Mouse (Mus musculus): ENCODE results near the gene Ifrd1. TPM values are rescaled to one million over a fixed set of nuclear protein-coding genes. Genes with fewer than 3 reads are reported as not detected.

Ifrd1 gene
- polyA plus RNA-seq, 1 experiment from 2014 or later: 103 TPM

DNA sequence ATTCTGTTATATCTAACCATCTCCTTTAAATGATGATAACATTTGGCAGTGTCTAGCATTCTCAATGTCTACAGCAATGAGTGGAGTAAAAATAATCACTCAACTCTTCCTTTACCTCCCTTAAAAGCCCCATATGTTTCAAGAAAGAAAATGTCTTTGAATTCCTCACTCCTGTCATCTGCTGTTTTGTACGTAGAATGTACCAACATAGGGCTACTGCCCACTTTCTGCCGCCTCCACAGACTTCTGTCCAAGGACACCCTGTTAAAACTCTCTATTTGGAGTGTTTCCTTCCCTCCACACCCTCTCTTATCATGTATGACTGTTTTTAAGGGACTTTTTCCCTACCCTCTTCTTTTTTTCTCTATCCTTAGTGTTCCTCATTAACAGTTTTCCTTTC lies 16.7 kb downstream of the Ifrd1 start:
- H3K9me3 ChIP-seq (replicated peaks; ENCODE audit: control insufficient read depth, low read length): no peaks in the 10 kb centered on the region
- no peaks in the 10 kb centered on the region for H3K4me1 ChIP-seq (ENCODE audit: control insufficient read depth, insufficient read depth, low read length)
- H3K4me2 ChIP-seq: no peak overlapping the region
- H3K27me3 ChIP-seq (ENCODE audit: control insufficient read depth, insufficient read depth, low read length): no peaks in the 10 kb centered on the region
- WGBS (ENCODE audit: insufficient replicate concordance): 78% methylated on average over 2 of the region's 2 CpGs
- no peak overlapping the region for H3K27ac ChIP-seq (ENCODE audit: low read depth, low read length)
- no peak for ATAC-seq (replicated peaks; ENCODE audit: insufficient number of reproducible peaks, low FRiP score, low TSS enrichment)
- no peak overlapping the region for H3K9ac ChIP-seq (ENCODE audit: low read depth, low read length)
- no peak overlapping the region for H3K4me3 ChIP-seq (ENCODE audit: low read depth, low read length)
- no peaks in the 10 kb centered on the region for H3K36me3 ChIP-seq (ENCODE audit: control insufficient read depth, insufficient read depth, low read length)

DNA sequence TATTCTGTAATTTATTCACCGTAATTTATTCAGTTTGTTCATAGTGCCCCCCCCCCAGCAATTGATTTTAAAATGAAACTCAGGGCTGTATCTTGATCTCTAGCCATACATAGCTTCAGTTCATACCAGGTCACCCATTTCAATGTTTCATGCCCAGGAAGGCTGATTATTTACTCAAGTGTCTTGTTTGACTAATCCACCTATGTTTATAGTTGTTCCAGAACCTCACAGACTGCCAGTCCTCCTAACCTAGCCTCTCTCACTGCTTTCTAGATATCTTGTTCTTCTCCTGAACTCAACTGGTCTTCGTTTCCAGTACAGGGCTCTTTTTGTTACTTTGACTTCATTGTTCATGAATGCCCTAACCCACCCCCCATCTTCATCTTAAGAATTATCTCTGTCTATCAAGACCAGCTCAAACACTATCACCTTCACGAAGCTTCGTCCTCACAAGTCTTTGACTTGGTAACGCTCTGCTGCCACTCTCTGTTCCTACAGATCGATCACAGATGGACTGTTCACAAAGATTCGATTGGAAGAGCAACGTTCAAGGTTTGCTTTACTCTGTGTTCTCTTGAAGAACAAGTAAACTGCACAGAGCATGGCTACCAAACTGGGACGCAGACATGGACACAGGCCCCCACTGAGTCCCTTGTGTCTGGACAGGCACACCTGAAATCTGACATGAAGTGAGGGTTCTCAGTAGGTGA lies 24.0 kb downstream of the Ifrd1 start:
- peaks cover 13% of the 10 kb centered on the region for H3K4me1 ChIP-seq (ENCODE audit: control insufficient read depth, insufficient read depth, low read length)
- no peak overlapping the region for H3K4me3 ChIP-seq (ENCODE audit: low read depth, low read length)
- H3K9me3 ChIP-seq (replicated peaks; ENCODE audit: control insufficient read depth, low read length): no peaks in the 10 kb centered on the region
- H3K9ac ChIP-seq (ENCODE audit: low read depth, low read length): no peak overlapping the region
- H3K4me2 ChIP-seq: no peak overlapping the region
- no peaks in the 10 kb centered on the region for H3K36me3 ChIP-seq (ENCODE audit: control insufficient read depth, insufficient read depth, low read length)
- no peak overlapping the region for H3K27ac ChIP-seq (ENCODE audit: low read depth, low read length)
- no peak for ATAC-seq (replicated peaks; ENCODE audit: insufficient number of reproducible peaks, low FRiP score, low TSS enrichment)
- H3K27me3 ChIP-seq (ENCODE audit: control insufficient read depth, insufficient read depth, low read length): no peaks in the 10 kb centered on the region
- WGBS (ENCODE audit: insufficient replicate concordance): 91% methylated on average over 9 of the region's 9 CpGs

DNA sequence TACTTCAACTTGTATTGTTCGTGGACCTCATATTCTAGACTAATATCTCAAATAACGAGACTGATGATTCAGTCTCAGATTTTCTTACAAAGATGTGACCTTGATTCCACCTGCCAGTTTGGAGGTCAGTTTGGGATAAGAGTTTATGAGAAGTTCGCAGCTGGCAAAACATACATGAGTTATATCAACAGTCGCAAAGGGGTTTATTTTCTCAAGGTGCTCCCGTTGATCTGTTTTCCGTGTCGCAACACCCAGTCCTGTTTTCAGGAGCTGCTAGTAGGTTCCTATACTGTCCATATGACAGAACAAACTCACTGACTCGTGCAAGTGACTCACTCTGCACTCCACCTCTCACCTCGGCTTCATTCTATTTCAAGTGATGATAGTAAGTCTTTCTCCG lies 24.6 kb downstream of the Ifrd1 start:
- Histone ChIP-seq H3K27me3 (ENCODE audit: control insufficient read depth, insufficient read depth, low read length) (no peaks in the 10 kb centered on the region), H3K27ac (ENCODE audit: low read depth, low read length) (peak overlapping the region; percentile 74; the same call in 1 of the 2 replicates), H3K9ac (ENCODE audit: low read depth, low read length) (peak overlapping the region; percentile 69; the same call in 1 of the 2 replicates), H3K4me1 (ENCODE audit: control insufficient read depth, insufficient read depth, low read length) (peaks cover 13% of the 10 kb centered on the region), H3K9me3 (replicated peaks; ENCODE audit: control insufficient read depth, low read length) (no peaks in the 10 kb centered on the region), H3K4me2 (peak overlapping the region; percentile 77), H3K36me3 (ENCODE audit: control insufficient read depth, insufficient read depth, low read length) (no peaks in the 10 kb centered on the region), H3K4me3 (ENCODE audit: low read depth, low read length) (peak overlapping the region; percentile 99)
- WGBS (ENCODE audit: insufficient replicate concordance): 51% methylated on average over 10 of the region's 10 CpGs
- no peak for ATAC-seq (replicated peaks; ENCODE audit: insufficient number of reproducible peaks, low FRiP score, low TSS enrichment)

DNA sequence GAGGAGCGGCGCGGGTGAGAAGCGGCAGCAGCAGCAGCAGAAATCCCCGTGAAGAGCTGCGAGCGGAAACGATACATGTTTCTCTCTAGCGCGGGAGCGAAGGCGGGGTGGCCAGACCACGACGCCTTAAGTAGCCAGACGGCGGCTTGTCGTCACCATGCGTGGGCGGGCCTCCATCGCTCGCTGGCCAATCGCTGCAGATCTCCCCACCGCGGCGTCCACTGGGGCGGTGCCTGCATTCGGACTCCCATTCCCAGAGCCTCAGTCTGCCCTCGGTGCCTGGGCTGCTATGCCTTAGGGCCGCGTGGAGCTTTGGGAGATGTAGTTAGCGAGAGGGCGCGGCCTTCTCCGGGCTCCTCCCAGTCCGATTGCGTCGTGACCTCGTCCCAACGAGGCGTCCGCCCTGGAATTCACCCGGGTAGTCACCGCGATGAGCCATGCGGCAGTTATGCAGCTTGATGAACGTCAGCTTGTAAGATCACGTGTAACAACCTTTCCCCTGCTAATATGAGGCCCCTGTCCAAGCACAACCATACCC lies 25.2 kb downstream of the Ifrd1 start:
- no peaks in the 10 kb centered on the region for H3K9me3 ChIP-seq (replicated peaks; ENCODE audit: control insufficient read depth, low read length)
- under 1% methylated on average over 47 of the region's 47 CpGs for WGBS (ENCODE audit: insufficient replicate concordance)
- H3K4me2 ChIP-seq: peak overlapping the region; percentile 77
- ATAC-seq (replicated peaks; ENCODE audit: insufficient number of reproducible peaks, low FRiP score, low TSS enrichment): peak; percentile 98
- no peaks in the 10 kb centered on the region for H3K27me3 ChIP-seq (ENCODE audit: control insufficient read depth, insufficient read depth, low read length)
- peak overlapping the region; percentile 99 for H3K27ac ChIP-seq (ENCODE audit: low read depth, low read length)
- H3K4me3 ChIP-seq (ENCODE audit: low read depth, low read length): peak overlapping the region; percentile 99
- no peaks in the 10 kb centered on the region for H3K36me3 ChIP-seq (ENCODE audit: control insufficient read depth, insufficient read depth, low read length)
- peak overlapping the region; percentile 98 for H3K9ac ChIP-seq (ENCODE audit: low read depth, low read length)
- H3K4me1 ChIP-seq (ENCODE audit: control insufficient read depth, insufficient read depth, low read length): peaks cover 13% of the 10 kb centered on the region

DNA sequence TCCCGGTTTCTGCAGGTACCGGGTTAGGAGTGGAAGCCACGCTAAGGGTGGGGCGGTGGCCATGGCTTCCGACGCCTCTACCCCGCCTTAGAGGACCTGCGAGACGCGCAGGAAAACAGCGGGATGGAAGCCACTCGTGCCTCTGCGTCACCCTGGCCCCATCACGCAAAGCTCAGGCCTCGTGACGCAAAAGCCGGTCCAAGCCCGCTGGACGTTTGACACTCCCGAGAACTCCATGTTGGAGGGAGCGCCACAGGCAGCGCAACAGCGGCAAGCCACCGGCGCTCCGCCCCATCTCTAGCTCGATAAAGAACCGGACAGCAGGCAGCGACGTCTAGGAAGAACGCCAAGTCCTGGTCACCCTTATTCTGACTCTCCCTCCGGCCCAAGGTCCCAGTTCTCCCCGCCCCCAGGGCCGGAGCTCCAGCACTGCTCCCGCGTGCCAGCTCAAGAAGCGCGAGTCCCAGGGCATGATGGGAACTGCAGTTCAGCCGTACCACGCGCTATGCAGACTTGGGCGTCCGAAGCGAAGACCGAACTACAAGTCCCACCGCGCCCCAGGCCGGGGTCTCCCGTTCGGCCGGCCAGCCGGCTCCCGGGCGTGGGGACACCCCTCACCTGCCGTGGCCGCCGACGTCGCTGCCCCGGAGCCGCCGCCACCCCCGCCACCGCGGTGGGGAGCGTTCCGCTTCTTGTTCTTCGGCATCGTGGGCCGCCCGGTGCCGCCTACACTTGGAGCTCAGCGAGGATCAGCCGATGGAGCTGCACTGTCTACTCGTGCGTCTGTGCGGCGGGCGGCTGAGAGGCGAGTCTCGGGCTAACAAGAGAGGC lies 25.8 kb downstream of the Ifrd1 start:
- Histone ChIP-seq H3K9me3 (replicated peaks; ENCODE audit: control insufficient read depth, low read length) (no peaks in the 10 kb centered on the region), H3K4me3 (ENCODE audit: low read depth, low read length) (peak overlapping the region; percentile 99), H3K27ac (ENCODE audit: low read depth, low read length) (peak overlapping the region; percentile 99), H3K4me1 (ENCODE audit: control insufficient read depth, insufficient read depth, low read length) (peaks cover 13% of the 10 kb centered on the region), H3K36me3 (ENCODE audit: control insufficient read depth, insufficient read depth, low read length) (no peaks in the 10 kb centered on the region), H3K9ac (ENCODE audit: low read depth, low read length) (peak overlapping the region; percentile 98), H3K4me2 (peak overlapping the region; percentile 77), H3K27me3 (ENCODE audit: control insufficient read depth, insufficient read depth, low read length) (no peaks in the 10 kb centered on the region)
- peak; percentile 92 for ATAC-seq (replicated peaks; ENCODE audit: insufficient number of reproducible peaks, low FRiP score, low TSS enrichment)
- under 1% methylated on average over 81 of the region's 81 CpGs for WGBS (ENCODE audit: insufficient replicate concordance)

DNA sequence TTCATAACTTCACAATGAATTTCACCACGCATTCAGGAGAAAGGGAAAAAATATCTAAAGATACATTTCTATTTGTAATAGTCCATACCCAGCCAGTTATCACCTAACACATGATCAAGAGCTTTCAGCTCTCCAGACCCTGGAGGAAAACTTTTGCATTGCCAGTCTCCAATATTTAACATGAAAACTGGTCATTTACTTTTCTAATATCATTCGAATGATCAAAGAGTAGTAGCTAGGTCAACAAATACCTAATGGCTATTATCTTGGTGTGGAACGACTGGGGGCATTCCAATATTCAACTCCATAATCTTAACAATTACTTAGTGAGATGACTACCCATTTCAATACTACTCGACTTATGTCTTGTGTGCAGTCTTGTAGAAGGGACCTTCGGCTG lies 26.7 kb downstream of the Ifrd1 start:
- Histone ChIP-seq H3K9ac (ENCODE audit: low read depth, low read length) (peak overlapping the region; percentile 98), H3K9me3 (replicated peaks; ENCODE audit: control insufficient read depth, low read length) (no peaks in the 10 kb centered on the region), H3K4me2 (peak overlapping the region; percentile 77), H3K27ac (ENCODE audit: low read depth, low read length) (no peak overlapping the region), H3K4me1 (ENCODE audit: control insufficient read depth, insufficient read depth, low read length) (peaks cover 13% of the 10 kb centered on the region), H3K27me3 (ENCODE audit: control insufficient read depth, insufficient read depth, low read length) (no peaks in the 10 kb centered on the region), H3K36me3 (ENCODE audit: control insufficient read depth, insufficient read depth, low read length) (no peaks in the 10 kb centered on the region), H3K4me3 (ENCODE audit: low read depth, low read length) (peak overlapping the region; percentile 99)
- 15% methylated on average over 5 of the region's 5 CpGs for WGBS (ENCODE audit: insufficient replicate concordance)
- ATAC-seq (replicated peaks; ENCODE audit: insufficient number of reproducible peaks, low FRiP score, low TSS enrichment): no peak

DNA sequence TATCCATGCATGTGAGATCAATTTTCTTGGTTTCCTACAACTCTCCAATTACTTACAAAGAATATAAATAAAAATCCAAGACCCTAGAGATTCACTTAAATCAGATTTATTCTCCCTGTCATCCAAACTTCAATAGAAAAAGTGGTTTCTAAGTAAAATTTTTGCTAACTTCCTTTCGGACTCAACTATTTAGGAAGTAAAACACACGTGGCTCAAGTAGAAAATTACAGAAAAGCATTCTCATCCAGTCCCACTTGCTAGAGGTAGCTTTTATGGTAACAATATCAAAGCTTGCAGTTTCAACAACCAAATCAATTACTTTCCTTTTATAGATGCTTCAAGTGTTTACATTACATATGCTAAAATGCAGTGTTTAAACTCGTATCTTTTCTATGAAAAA lies 27.4 kb downstream of the Ifrd1 start:
- no peaks in the 10 kb centered on the region for H3K36me3 ChIP-seq (ENCODE audit: control insufficient read depth, insufficient read depth, low read length)
- no peak overlapping the region for H3K9ac ChIP-seq (ENCODE audit: low read depth, low read length)
- H3K4me2 ChIP-seq: peak overlapping the region; percentile 77
- H3K9me3 ChIP-seq (replicated peaks; ENCODE audit: control insufficient read depth, low read length): no peaks in the 10 kb centered on the region
- H3K4me3 ChIP-seq (ENCODE audit: low read depth, low read length): peak overlapping the region; percentile 99
- peaks cover 13% of the 10 kb centered on the region for H3K4me1 ChIP-seq (ENCODE audit: control insufficient read depth, insufficient read depth, low read length)
- WGBS (ENCODE audit: insufficient replicate concordance): 34% methylated on average over 3 of the region's 3 CpGs
- H3K27ac ChIP-seq (ENCODE audit: low read depth, low read length): no peak overlapping the region
- no peaks in the 10 kb centered on the region for H3K27me3 ChIP-seq (ENCODE audit: control insufficient read depth, insufficient read depth, low read length)
- no peak for ATAC-seq (replicated peaks; ENCODE audit: insufficient number of reproducible peaks, low FRiP score, low TSS enrichment)

DNA sequence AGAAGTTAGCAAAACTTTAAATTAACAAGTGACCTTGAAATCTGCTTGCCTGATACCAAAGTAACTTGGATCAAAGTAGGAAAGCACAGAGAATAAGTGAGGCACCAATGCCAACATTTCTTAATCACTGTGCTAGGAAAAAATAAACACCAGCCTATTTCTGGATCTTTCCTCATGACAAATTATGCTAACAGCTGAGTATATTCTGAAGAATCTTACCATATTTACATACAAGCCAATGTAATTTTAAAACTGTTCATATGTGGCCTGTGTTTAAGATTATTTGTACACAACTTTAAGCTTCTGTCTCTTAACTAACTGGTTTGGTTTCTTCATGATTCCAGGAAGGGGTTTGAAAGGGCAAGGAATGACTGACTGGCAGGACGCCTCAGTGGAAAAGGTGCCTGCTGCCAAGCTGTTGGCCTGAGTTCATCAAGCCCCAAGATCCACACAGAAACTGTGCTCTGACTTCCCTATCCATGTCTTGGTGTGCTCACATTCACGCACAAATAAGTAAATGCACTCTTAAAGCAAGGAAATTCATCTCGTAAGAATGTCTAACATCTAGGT lies 28.2 kb downstream of the Ifrd1 start:
- Histone ChIP-seq H3K27ac (ENCODE audit: low read depth, low read length) (no peak overlapping the region), H3K4me3 (ENCODE audit: low read depth, low read length) (peak overlapping the region; percentile 99), H3K4me1 (ENCODE audit: control insufficient read depth, insufficient read depth, low read length) (peaks cover 13% of the 10 kb centered on the region), H3K36me3 (ENCODE audit: control insufficient read depth, insufficient read depth, low read length) (peaks cover 5% of the 10 kb centered on the region; the same call in 1 of the 2 replicates), H3K4me2 (peak overlapping the region; percentile 77), H3K27me3 (ENCODE audit: control insufficient read depth, insufficient read depth, low read length) (no peaks in the 10 kb centered on the region), H3K9ac (ENCODE audit: low read depth, low read length) (no peak overlapping the region), H3K9me3 (replicated peaks; ENCODE audit: control insufficient read depth, low read length) (no peaks in the 10 kb centered on the region)
- WGBS (ENCODE audit: insufficient replicate concordance): 64% methylated on average over 3 of the region's 3 CpGs
- no peak for ATAC-seq (replicated peaks; ENCODE audit: insufficient number of reproducible peaks, low FRiP score, low TSS enrichment)
